Mouse (Mus musculus) cerebellum, adult 2 months (tissue): ENCODE results near the gene Sesn1.

Source experiments
- CTCF ChIP-seq: fragments of 200-500 bp; IDR thresholded peaks from 2 replicates; pipeline ENCODE4 v1.5.1; 2011; ENCODE audit warnings: low read depth, mild to moderate bottlenecking, control low read depth, low read length, moderate library complexity, borderline replicate concordance; ENCODE audit not compliant: insufficient read depth
- POLR2A ChIP-seq: fragments of 200-500 bp; IDR thresholded peaks from 2 replicates; pipeline ENCODE4 v1.6.1; 2011; ENCODE audit warnings: low read length, control low read depth, borderline replicate concordance; ENCODE audit not compliant: insufficient read depth

DNA sequence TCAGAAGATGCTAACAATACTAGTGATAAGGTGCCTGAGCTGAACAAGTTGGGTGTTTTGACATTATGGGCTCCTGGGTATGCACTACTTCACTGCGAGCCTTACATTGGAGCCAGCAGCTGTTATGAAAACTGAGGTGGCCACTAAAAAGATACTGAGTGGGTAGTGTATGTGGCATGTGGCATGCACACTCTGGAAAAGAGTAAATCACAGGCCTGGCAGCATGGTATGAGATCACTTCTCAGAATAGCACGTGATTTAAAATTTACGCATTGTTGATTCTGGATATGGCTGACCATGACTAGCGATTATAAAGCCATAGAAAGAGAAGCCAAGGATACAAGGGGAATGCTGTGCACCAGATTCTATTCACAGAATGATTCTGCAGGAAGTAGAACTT lies 20.7 kb downstream of the Sesn1 start:
- no peak for TF ChIP-seq POLR2A
- TF ChIP-seq CTCF, result no peak
